Mouse (Mus musculus) E14TG2a.4 (cell line): Measurements from ENCODE around the gene Nynrin.

ENCODE experiments used
- CTCF ChIP-seq: conservative IDR thresholded peaks from 2 replicates; pipeline ENCODE4 v1.5.1; 2014; ENCODE audit warnings: low read length
- NANOG ChIP-seq: IDR thresholded peaks from 2 replicates; pipeline ENCODE4 v1.6.1; 2014; ENCODE audit warnings: borderline replicate concordance, low read length, mixed read lengths

- no peak for TF ChIP-seq CTCF
- TF ChIP-seq NANOG, result no peak
Measured at GRCm38 (mm10) chr14:55826551-55827340, 27.1 kb upstream of the Nynrin start.
